Mouse (Mus musculus) stomach, postnatal 0 days (tissue): ENCODE measurements around the gene Cwf19l1. TPM values are rescaled to one million over a fixed set of nuclear protein-coding genes. Genes with fewer than 3 reads are reported as not detected.
"Not testable (repeated sequence)": the region's sequence is repeated elsewhere in the genome, so short reads cannot be mapped to it uniquely, and the experiment has no call there.

ENCODE experiments used
- ATAC-seq: fragments of 200-750 bp; cut with Nextera tagmentation; 2 replicates; pipeline ENCODE4 v1.8.0; 2017; ENCODE audit not compliant: low FRiP score, low TSS enrichment
- DNase-seq: peaks from one replicate; pipeline ENCODE4 v3.0.0-alpha.2; 2016; ENCODE audit warnings: low spot score
- H3K27ac ChIP-seq: fragments of 300-500 bp; sonication (generic); replicated peaks from 2 replicates; pipeline ENCODE4 v1.5.1; 2014; ENCODE audit warnings: mild to moderate bottlenecking, control low read depth
- H3K27me3 ChIP-seq: fragments of 300-500 bp; sonication (generic); 2 replicates; pipeline ENCODE4 v1.6.1; 2014; ENCODE audit warnings: low read length; ENCODE audit not compliant: control insufficient read depth, insufficient read depth
- H3K36me3 ChIP-seq: fragments of 300-500 bp; sonication (generic); 2 replicates; pipeline ENCODE4 v1.6.1; 2014; ENCODE audit warnings: low read length, mixed read lengths; ENCODE audit not compliant: control insufficient read depth, insufficient read depth
- H3K4me1 ChIP-seq: fragments of 300-500 bp; sonication (generic); replicated peaks from 2 replicates; pipeline ENCODE4 v1.6.1; 2014; ENCODE audit warnings: antibody characterized with exemption; ENCODE audit not compliant: control insufficient read depth, insufficient read depth
- H3K4me2 ChIP-seq: fragments of 300-500 bp; sonication (generic); replicated peaks from 2 replicates; pipeline ENCODE4 v1.6.1; 2014; ENCODE audit warnings: low read depth, mild to moderate bottlenecking, control low read depth, moderate library complexity
- H3K4me3 ChIP-seq: fragments of 300-500 bp; sonication (generic); 2 replicates; pipeline ENCODE4 v1.5.1; 2014; ENCODE audit warnings: low read depth, low read length, control low read depth
- H3K9ac ChIP-seq: fragments of 300-500 bp; sonication (generic); 2 replicates; pipeline ENCODE4 v1.6.1; 2014; ENCODE audit warnings: mild to moderate bottlenecking, low read length, control low read depth, mixed read lengths
- H3K9me3 ChIP-seq: fragments of 300-500 bp; sonication (generic); 2 replicates; pipeline ENCODE4 v1.6.1; 2016; ENCODE audit warnings: low read length; ENCODE audit not compliant: control insufficient read depth
- CTCF ChIP-seq: IDR thresholded peaks from 2 replicates; pipeline ENCODE4 v1.5.1; 2016; ENCODE audit warnings: antibody characterized with exemption, low read depth, mild to moderate bottlenecking, moderate library complexity
- EP300 ChIP-seq: optimal IDR thresholded peaks from 2 replicates; pipeline ENCODE3; 2016; ENCODE audit warnings: antibody characterized with exemption
- WGBS: fragments of 180-500 bp; shearing (Covaris S2); extraction: QIAGEN DNeasy Blood & Tissue Kit; methylation state at CpG from one replicate; pipeline ENCODE4 v1.1.7; 2014; 5-methylcytosine and 5-hydroxymethylcytosine counted together
- polyA plus RNA-seq: library from polyadenylated mRNA; unstranded; fragments of >200 nt; fragmentation: Nextera tagmentation; extraction: Ambion mirVana; gene quantifications from 2 replicates; pipeline ENCODE4 v1.2.1, GENCODE M21; 2015

Gene Cwf19l1
- polyA plus RNA-seq, 1 experiment from 2014 or later: 13.0 TPM

DNA sequence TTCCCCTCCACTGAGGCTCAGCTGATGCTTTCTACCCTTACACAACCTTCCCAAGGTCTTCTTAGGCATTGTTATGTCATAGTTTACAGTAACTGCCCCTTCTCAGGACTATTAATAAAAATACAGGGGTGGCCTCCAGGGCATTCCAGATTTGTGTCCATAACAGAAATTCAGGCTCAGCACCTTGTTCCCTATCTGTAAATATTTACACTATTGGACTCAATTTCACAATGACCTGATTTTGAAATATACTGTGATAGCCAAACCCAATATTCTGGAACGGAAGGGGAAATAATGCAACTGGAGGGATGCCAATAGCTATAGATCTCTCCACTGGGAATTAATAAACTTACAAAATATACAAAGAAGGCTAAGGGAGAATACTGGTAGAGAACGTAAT lies 7.1 kb downstream of the Cwf19l1 start:
- Histone ChIP-seq H3K27me3 (no peaks in the 10 kb centered on the region), H3K9me3 (no peaks in the 10 kb centered on the region), H3K9ac (no peak overlapping the region), H3K4me1 (no peaks in the 10 kb centered on the region), H3K27ac (no peak overlapping the region), H3K36me3 (peaks cover 13% of the 10 kb centered on the region; the same call in 1 of the 2 replicates), H3K4me3 (no peak overlapping the region), H3K4me2 (no peak overlapping the region)
- 55% methylated on average over 2 of the region's 2 CpGs for WGBS
- ATAC-seq (no peak), DNase-seq (no peak)
- TF ChIP-seq CTCF (no peak), EP300 (no peak)

DNA sequence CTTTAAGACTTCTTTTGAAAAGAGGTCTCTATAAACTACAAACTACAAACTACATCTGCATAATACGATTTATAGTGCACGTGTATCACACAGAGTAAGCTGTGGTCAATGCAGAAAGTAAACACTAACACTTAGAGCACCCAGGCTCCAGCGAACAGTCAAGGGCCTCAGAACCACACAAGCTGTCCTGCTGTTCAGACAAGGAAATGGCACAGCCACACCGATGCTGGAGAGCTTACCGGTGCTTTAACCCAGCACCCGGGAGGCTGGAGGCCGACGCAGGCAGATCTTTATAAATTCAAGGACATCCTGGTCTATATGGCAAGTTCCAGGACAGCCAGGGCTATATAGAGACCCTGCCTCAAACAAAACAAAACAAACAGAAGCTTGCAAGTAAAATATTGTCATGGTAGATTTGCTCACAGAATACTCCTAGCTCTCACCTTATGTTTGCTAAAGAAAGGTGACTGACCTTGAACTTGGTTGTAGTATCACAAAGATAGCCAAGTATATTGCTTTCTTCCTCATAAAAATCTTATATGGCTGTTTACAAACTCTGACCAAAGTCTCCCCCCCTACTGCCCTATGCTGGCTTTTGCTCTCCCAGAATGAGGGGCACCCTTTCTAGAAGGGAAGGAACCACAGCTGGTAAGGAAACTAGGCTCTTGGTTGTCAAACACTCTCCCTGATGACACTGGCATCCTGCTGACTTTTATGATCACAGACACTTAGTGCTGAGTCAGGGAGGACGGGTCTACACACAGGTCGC lies 7.8 kb downstream of the Cwf19l1 start:
- Histone ChIP-seq H3K4me3 (no peak overlapping the region), H3K4me1 (no peaks in the 10 kb centered on the region), H3K9me3 (no peaks in the 10 kb centered on the region), H3K27ac (no peak overlapping the region), H3K27me3 (no peaks in the 10 kb centered on the region), H3K36me3 (peaks cover 13% of the 10 kb centered on the region; the same call in 1 of the 2 replicates), H3K4me2 (no peak overlapping the region), H3K9ac (no peak overlapping the region)
- TF ChIP-seq CTCF: no peak
- no peak for TF ChIP-seq EP300
- DNase-seq: no peak
- WGBS: 93% methylated on average over 10 of the region's 10 CpGs
- no peak for ATAC-seq

DNA sequence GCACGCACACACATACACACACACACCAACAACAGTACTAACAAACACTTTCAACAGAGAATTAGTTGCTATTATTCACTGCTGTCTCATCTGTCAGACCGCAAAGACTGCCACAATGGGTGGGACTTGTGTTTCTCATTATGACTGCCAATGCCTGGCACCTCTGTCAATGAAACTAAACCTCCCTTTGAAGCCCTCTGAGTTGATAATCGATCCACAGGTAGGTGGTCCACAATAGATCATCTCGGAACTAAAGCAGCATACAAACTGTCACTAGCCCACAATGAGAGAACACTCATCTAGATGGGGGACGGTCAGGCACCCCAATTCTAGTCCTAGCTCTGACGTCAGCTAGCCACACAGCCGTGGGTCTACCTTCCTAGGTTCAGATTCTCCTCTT lies 14.5 kb downstream of the Cwf19l1 start:
- WGBS: 91% methylated on average over 7 of the region's 7 CpGs

DNA sequence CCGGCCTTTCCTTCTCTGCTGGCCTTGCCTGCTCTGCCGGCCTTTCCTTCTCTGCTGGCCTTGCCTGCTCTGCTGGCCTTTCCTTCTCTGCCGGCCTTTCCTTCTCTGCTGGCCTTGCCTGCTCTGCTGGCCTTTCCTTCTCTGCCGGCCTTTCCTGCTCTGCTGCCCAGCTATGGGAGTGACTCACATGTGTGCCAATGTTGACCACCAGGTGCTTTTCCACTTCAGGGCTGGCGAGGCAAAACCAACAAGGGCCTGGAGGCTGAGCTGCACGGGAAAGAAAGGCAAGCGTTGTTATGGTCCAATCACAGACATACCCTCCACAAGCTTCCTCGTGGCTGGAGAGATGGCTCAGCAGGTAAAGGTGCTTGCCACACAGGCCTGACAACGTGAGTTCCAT lies 15.0 kb downstream of the Cwf19l1 start:
- not testable (repeated sequence) for H3K4me1 ChIP-seq, DNase-seq, ATAC-seq, H3K9ac ChIP-seq, H3K9me3 ChIP-seq, H3K4me3 ChIP-seq, H3K4me2 ChIP-seq, H3K27me3 ChIP-seq, H3K27ac ChIP-seq
- WGBS: 92% methylated on average over 7 of the region's 9 CpGs
- peaks cover 28% of the 10 kb centered on the region for H3K36me3 ChIP-seq

More for the DNA sequence above, 14.5 kb downstream of the Cwf19l1 start:
- H3K27ac ChIP-seq: no peak overlapping the region
- H3K4me1 ChIP-seq: no peaks in the 10 kb centered on the region
- DNase-seq (no peak), ATAC-seq (no peak)
- H3K4me3 ChIP-seq: no peak overlapping the region
- peaks cover 29% of the 10 kb centered on the region for H3K36me3 ChIP-seq
- no peak overlapping the region for H3K9ac ChIP-seq
- TF ChIP-seq CTCF (no peak), EP300 (no peak)
- H3K27me3 ChIP-seq: no peaks in the 10 kb centered on the region
- no peak overlapping the region for H3K4me2 ChIP-seq
- no peaks in the 10 kb centered on the region for H3K9me3 ChIP-seq

DNA sequence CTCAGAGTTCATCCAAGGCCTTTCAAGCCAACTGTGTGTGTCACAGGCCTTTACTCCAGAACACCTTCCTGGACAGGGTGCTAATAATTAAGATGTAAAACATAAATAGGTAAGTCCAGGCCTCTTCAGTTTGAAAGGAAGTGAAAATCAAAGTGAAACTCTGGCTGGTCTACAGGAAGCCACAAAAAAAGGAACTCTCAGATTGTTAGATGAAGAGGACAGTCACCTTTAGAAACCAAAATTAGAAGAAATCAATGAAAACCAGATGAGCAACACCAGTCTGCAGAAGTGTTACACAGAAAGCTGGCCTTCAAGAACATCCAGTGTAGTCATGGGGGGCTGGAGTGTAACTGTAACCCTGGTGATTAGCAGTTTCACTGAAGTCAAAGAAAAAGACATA lies 17.9 kb downstream of the Cwf19l1 start:
- Histone ChIP-seq H3K9me3 (no peaks in the 10 kb centered on the region), H3K36me3 (peaks cover 30% of the 10 kb centered on the region), H3K4me2 (no peak overlapping the region), H3K27ac (no peak overlapping the region), H3K4me3 (no peak overlapping the region), H3K27me3 (no peaks in the 10 kb centered on the region), H3K4me1 (no peaks in the 10 kb centered on the region), H3K9ac (no peak overlapping the region)
- ATAC-seq (no peak), DNase-seq (no peak)
- TF ChIP-seq EP300: no peak
- no peak for TF ChIP-seq CTCF

DNA sequence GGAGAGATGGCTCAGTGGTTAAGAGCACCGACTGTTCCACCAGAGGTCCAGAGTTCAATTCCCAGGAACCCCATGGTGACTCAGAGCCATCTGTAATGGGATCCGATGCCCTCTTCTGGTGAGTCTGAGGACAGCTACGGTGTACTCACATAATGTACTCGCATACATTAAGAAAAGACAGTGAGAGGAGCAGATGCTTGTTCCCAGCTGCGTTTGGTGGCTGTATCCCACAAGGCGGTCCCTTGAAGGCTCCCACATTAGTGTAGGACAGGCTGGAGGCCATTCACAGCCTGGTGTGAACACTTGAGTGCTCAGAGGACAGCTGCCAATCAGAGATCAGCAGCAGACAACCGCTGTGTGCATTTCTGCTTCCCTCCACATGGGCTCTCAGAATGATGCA lies 24.0 kb downstream of the Cwf19l1 start:
- peaks cover 9% of the 10 kb centered on the region; the same call in 1 of the 2 replicates for H3K36me3 ChIP-seq
- no peak overlapping the region for H3K27ac ChIP-seq
- H3K4me1 ChIP-seq: no peaks in the 10 kb centered on the region
- no peak for TF ChIP-seq EP300
- peak; percentile 64 for TF ChIP-seq CTCF
- no peak overlapping the region for H3K4me2 ChIP-seq
- no peaks in the 10 kb centered on the region for H3K9me3 ChIP-seq
- H3K27me3 ChIP-seq: no peaks in the 10 kb centered on the region
- peak; percentile 46 for DNase-seq
- 62% methylated on average over 7 of the region's 7 CpGs for WGBS
- H3K9ac ChIP-seq: no peak overlapping the region
- ATAC-seq: no peak
- H3K4me3 ChIP-seq: no peak overlapping the region
